Mouse (Mus musculus) left cerebral cortex, postnatal 10 days (tissue): ENCODE results near the gene Trpv1. TPM values are rescaled to one million over a fixed set of nuclear protein-coding genes. Genes with fewer than 3 reads are reported as not detected.

Experiments used
- DNase-seq, 2 experiments: peaks; one replicate each; pipeline ENCODE4 v3.0.0; 2021 to 2022; ENCODE audit warnings: low spot score in 2 of 2, mixed read lengths in 1 of 2; ENCODE audit errors: extremely low spot score in 1 of 2
- intact Hi-C: fragments of 180-260 bp; cut with DNase I; formaldehyde crosslinking; loops from one replicate; pipeline ENCODE4 v1.15.1; 2025
- total RNA-seq, 2 experiments: library from RNA; stranded (reverse); gene quantifications; 2 replicates each; pipeline ENCODE4 v1.2.3; 2021

The Trpv1 gene
- total RNA-seq, 2 experiments from 2014 or later, result 0.32 to 0.43 TPM

DNA sequence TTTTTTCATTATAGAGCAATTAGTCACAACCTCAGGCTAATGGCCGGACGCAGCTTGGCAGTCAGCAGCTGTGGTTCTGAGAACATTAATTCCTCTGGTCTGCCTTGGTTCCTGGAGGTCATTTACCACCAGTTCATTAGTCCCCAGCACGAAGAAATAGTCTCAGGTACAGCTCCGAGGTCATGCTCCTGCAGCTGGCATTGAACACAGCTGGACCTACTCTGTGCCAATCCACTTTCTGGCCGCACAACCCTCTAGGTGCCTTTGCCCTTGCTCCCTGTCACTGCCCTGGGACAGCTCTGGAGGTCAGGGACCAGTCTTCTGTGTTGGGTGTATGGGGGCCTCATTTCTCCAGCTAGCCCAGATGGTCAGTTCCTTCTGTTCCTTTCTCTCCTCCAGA lies 5.2 kb upstream of the Trpv1 start:
- no peak for DNase-seq
- intact Hi-C loops, result no loop called here

DNA sequence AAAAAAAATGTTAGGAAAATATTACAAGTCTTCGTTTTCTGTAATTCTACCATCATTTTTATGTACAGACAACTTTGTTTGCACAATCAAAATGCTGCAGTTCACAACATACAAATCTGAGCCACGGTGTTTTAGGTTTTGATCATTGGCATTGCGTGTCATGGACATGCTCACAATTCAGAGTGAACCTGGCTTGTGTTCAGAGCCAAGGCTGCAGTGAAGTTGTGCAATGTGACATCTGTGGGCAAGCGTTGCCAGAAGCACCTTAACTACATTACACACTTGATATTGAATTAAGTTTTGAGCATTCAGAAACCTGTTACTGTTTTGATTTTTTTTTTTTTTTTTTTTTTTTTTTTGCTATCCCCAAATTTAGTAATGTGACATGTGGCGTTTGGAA lies 4.0 kb upstream of the Trpv1 start:
- no peak for DNase-seq
- intact Hi-C loops, result no loop called here

DNA sequence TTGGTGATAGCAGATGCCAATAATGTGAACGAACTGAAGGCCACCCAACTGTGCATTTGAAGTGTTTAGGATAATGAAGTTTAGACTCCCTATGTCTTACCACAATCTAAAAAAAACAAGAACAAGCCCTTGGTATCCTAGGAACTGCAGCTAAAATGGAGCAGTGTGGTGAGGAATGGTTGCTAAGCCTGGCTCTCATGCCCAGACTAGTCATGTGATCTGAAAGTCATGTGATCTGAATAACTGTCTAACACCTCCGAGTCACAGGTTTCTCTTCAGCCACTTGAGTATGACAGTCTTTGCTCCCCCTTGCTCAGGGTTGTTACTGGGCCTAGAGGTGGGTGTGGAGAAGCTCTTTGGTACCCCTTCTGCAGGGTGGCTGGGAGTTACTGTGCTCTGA lies 1.6 kb upstream of the Trpv1 start:
- DNase-seq, result peak in 1 of 2 experiments; percentile 4

DNA sequence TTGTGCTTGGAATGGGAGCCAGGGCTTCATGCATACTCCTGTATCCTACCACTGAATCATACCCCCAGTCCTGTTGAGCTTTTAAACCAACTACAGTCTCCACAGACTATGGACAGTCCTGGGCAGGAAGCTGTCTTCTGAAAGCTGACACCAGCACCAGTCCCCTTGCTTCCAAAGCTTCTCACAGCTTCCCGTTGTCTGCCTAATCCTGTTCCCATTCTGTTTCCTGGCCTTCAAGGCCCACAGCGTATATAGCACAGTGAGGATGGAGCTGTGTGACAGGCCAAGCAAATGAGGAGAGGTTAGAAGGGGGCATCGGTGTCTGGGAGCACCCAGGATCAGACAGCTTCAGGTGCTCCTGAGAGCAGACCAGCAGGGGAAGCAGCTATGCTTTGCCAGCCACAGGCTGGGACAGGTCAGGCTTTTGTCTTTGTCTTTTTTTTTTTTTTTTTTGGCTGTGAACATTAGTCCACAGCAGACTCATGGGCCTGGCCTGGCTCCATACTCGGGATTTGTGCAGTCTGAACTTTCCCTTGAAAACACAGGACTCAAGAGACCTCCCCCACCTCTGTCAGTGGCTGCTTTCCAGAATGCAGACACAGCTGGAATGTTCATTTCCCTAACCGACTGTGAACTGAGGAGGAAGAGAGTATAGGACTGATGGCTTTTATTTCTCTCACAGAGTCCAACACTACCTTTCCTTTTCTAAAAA lies 2.1 kb downstream of the Trpv1 start:
- DNase-seq, result peak in 1 of 2 experiments; percentile 66
- intact Hi-C loops, result no loop called here

More for the DNA sequence above, 1.6 kb upstream of the Trpv1 start:
- intact Hi-C loops, result no loop called here

DNA sequence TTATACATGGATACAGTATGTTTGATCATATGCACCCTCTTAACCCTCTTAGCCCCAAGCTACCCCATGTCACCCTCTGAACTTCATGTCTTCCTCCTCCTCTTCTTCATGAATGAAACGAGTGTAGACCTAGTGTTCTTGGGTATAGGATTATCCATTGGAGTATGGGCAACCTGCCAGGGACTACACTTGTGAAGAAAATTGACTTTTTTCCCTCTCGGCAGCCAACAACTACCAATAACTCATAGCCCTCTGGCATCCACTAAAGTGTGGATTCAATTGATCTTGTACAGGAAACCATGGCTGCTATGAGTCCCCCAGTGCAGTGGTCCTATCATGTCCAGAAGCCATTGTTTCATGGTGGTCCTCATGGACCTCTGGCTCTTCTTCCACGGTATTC lies 2.6 kb downstream of the Trpv1 start:
- intact Hi-C loops, result no loop called here

DNA sequence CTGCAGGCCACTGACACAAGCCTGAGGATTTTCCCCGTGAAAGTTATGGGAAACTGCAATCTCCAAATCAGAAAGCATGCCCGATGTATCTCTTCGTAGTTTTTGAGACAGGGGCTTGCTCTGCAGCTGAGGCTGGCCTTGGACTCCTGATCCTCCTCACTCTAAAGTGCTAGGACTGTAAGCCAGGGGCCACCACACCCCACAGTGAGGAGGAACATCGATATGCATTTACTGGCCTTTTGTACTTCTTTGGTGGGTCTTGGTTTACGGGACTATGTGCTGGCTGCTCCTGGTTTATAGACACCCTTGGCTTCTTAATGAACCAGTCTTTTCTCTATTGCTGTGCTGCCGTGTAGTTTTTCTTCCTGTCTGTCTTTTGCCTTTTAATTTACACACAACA lies 8.1 kb downstream of the Trpv1 start:
- intact Hi-C loops, result no loop called here

More for the DNA sequence above, 2.6 kb downstream of the Trpv1 start:
- no peak for DNase-seq

DNA sequence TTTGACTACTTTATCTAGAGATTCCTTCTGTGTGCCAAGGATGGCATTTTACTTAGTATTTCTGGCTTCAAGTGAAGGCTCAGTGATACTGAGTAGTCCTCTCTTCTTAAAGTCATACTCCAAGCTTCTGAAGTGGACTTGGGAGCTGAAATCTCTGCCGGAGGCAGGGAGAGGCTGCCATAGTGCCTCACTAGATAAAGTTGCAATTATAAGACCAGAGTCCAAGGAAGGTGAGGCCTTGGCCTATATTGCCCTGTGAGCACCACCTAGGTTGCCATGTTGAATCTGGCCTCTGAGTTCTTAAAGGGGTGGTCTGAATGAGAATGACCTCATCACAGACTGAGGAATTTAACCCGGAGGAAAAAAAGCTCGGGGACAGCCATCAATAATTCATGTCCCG lies 8.7 kb downstream of the Trpv1 start:
- intact Hi-C loops, result no loop called here
- DNase-seq, result no peak

More for the DNA sequence above, 8.1 kb downstream of the Trpv1 start:
- no peak for DNase-seq

DNA sequence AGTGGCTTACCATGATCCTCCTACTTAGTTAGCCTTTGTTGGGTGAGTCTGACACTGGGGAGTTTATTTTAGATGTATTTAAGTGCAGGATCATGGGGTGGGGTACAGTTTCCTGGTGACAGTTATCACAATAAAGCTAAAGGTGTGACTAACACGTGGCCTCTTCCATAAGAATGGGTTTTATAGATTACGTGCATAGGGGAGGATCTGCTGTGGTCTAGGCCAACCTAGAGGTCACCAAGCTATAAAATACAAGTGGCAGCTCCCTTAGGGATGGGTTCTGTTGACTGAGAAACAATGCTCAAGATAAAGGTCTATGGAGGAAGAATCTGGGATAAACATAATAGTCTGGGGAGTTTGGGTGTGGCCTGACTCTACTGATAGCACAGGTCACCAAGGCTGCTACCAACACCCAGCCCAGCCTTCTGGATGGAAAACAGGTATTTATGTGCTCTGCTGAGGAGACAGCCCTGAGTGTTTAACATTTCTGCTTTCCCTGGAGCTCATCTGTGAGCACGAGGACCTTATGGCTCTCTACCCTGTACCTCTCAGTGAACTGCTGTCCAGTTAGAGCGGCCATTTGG lies 23.4 kb downstream of the Trpv1 start:
- intact Hi-C loops, result no loop called here
- DNase-seq, result no peak

DNA sequence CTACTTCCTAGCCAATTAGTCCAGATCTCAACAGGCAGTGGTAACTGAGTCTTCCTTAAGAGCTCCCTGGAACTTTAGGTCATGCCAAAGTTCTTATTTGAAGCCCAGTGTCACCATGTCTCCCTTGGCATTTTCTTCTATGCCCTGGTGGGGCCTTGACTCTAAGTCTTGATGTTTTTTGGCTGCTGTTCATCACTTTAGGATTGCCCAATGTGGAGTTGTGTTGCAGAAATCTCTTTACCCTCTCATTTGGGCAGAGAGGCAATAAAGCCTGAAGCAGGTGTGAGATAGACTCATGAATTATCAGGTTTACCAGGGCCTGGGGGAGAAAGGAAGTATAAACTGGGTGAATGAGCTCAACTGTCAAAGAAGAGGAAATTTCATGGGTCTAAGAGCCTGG lies 24.6 kb downstream of the Trpv1 start:
- intact Hi-C loops, result no loop called here
- DNase-seq, result no peak

DNA sequence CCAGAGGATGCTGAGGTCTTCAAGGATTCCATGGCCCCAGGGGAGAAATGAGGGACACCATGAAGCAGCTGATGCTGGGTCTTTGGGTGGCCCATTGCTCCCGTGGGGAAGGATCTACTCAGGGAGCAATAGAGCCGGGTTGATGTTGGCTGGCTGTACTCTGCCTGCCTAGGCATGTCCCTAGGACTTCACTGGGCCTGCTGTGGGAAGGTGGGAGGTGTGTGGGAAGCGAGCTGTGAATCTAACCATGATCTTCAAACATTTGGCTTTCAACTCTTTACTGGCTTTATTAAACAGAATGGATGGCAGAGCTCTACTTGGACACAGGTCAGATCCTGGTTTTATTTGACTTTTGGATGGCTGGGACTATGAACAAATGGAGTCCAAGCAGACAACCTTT lies 26.4 kb downstream of the Trpv1 start:
- no peak for DNase-seq
- intact Hi-C loops, result no loop called here

DNA sequence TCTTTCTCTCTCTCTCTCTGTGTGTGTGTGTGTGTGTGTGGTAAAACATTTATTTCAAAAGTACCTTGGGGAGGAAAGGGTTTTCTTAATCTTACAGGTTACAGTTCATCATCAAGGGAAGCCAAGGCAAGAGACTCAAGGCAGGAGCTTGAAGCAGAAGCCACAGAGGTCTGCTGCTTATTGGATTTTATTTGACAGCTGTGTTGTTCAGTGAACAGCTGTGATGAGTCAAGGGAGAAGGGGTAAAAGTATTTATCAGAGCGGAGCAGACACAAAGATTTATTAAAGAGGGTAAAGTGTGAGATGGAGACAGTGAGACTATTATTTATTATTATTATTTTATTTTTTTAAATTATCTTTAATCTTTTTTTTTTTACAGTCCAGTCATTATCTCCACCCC lies 27.3 kb downstream of the Trpv1 start:
- DNase-seq, result no peak
- intact Hi-C loops, result no loop called here

DNA sequence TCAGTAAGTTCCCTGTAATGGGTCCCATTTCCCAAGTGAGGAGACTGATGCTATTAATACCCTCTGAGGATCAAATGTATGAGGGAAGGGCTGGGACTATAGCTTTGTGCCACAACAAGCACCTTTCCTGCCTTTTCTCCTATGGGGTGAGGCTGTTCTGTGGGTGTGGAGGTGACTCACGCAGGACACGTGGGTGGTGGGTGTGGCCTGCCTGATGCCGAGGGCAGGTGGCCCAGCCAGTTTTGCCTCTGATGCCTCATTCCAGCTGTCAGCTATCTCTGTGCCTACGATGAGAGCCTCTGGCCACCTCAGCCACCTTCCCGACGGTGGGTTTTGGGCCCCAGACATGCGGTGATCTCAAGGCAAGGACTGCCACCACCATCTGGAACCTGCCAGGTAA lies 33.2 kb downstream of the Trpv1 start, which contains the start of gene Trpv3:
Gene Trpv3, plus strand, starts transcription at position 122 of the 400 bp plus-strand sequence.
- DNase-seq, result no peak
- intact Hi-C loops, result no loop called here

DNA sequence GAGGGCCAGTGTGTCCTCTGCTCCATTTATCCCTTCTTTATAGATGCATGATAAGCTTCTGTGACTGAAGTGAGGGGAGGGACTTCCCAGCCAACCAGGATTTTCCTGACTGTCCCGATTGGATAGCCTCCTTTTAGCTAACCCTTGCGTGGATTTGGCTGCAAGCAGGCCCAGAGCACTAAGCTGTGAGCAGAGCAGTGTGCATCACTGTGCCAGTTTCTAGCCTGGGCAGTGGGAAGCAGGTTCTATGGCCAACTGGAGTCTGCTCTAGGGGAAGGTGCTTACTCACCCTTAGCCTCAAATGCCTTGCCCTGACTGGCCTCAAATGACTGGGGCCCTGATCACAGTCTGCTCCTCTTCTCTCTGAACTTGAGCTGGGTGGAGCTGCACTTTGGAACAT lies 40.7 kb downstream of the Trpv1 start:
- no peak for DNase-seq
- intact Hi-C loops, result no loop called here

DNA sequence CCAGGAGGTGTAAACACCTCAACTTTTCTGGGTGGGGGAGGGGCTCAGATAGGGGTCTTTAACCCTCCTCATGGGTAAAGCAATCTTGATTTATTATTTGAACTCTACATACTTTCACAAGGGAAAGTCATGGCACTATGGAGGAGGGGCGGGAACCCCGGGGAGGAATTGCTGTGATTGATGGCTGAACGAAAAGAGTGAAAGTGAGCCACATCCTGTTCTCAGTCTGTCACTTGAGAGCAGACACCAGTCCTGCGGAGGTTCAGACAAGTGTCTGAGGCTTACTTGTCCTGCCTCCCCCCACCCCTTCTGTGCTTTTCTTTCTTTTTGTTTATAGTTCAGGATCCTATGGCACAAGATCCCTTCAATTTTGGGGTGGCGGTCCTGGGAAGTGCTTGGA lies 46.6 kb downstream of the Trpv1 start:
- no peak for DNase-seq
- intact Hi-C loops, result loop anchor here (10.0 kb wide), 2 partner anchors 146 to 1074 kb away; partner anchors contain the start of genes Haspin and Olfr411

DNA sequence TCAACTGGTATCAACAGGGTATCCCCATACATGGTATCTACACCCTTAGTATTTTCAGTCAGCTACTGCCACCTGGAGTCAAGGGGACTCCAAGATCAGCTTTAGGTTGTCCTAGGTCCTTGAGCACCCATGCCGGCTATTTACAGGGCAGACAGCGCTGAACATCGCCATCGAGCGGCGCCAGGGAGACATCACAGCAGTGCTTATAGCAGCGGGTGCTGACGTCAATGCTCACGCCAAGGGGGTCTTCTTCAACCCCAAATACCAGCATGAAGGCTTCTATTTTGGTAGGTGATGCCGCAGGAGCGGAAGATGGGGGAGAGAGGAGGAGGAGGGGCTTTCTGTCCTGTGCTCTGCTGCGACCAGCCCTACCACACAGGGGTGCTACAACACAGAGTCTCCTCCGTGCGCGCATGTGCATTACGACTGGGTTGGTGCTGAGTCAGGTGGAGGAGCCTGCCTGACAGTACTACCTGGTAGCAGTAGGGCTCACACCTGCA lies 47.5 kb downstream of the Trpv1 start:
- peak; percentile 69 to 81 for DNase-seq
- intact Hi-C loops, result loop anchor here (10.0 kb wide), 2 partner anchors 147 to 1073 kb away; partner anchors contain the start of genes Haspin and Olfr411

DNA sequence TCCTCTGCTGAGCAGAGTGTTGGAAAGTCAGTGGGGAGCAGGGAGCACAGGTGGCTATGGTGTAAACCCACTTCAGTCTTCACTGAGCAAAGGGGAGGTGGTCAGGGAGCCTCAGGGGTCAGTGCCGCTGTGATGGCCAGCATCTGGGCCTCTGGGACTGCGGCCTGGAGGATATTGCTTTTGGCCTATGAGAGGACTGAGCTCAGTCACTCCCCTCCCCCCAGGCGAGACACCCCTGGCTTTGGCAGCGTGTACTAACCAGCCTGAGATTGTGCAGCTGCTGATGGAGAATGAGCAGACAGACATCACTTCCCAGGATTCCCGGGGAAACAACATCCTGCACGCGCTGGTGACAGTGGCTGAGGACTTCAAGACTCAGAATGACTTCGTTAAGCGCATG lies 49.3 kb downstream of the Trpv1 start:
- peak in 1 of 2 experiments; percentile 46 for DNase-seq

DNA sequence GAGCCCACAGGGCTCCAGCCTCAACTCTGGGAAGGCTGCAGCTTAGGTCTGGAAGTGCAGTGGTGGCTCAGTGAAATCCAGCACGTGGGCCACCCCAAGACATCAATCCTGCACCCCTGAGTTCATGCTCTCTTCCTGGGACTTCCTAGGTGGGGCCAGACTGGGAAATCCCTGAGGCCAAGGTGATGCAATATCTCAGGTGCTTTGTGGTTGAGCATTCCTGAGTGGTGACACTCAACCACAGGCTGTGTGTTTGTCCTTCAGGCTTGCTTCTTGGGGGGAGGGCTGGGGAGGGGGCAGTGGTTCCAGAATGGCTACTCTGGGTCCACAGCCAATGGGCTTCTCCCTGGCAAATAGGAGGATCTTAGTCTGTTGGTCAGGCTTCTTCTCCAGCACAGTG lies 49.8 kb downstream of the Trpv1 start:
- intact Hi-C loops, result loop anchor here (10.0 kb wide), 2 partner anchors 149 to 1071 kb away; partner anchors contain the start of genes Haspin and Olfr411
- no peak for DNase-seq

More for the DNA sequence above, 49.3 kb downstream of the Trpv1 start:
- intact Hi-C loops, result loop anchor here (10.0 kb wide), 2 partner anchors 149 to 1071 kb away; partner anchors contain the start of genes Haspin and Olfr411

DNA sequence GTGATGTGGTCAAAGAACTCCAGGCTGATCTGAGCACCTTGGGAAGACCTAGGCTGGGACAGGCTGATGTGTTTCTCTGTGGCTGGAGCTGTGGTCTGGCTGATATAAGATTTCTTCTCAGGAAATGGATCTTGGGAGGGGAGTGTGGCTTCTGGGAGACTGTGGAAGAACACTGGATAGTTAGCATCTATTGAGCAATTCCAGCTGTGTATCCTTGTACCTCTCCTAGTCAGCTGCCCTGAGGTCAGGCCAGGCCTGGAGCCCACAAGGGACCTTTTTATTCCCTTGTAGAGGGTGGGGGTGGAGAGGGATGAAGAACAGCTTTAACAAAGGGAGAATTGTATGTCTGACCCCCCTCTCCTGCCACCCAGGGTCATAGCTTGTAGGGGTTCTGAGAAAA lies 50.3 kb downstream of the Trpv1 start:
- DNase-seq, result no peak
- intact Hi-C loops, result loop anchor here (10.0 kb wide), 2 partner anchors 150 to 1070 kb away; partner anchors contain the start of genes Haspin and Olfr411

DNA sequence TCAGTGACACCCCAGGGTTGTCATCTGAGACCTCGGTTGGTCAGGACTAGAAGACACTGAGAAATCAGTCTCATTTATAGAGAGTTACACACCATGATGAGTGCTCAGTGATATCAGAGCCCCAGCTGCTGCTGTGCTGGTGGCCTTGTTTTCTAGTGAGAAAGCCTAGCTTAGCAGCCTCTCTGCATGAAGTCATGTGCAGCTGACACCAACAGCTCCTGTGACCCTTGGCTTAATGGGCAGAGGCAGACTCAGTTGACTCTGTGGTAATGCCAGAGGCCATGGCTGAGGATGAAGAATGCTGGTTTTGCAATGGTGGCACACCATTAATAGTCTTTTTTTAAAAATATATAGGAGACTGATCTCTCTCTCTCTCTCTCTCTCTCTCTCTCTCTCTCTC lies 55.5 kb downstream of the Trpv1 start:
- DNase-seq, result no peak
- intact Hi-C loops, result loop anchor here (10.0 kb wide), 2 partner anchors 155 to 1065 kb away; partner anchors contain the start of genes Haspin and Olfr411

DNA sequence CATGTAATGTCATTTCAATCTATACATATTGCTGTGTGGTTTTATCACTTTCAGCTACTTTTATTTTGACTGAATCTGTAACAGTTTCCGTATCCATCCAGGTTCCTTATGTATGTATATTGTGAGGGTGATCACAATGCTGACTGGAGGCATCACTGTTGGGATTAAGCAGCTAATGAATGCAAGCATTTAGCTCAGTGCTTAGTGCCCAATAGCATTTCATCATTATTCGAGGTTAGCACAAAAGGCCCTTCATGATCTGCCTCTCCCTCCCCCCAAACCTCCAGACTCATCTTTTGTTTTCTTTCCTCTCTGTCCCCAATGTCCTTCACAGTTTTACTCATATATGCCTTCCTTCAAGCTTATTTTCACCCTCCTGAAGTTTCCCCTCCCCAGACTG lies 69.0 kb downstream of the Trpv1 start:
- intact Hi-C loops, result no loop called here
- no peak for DNase-seq
